Mouse (Mus musculus): ENCODE data around the gene Myo19. TPM values are rescaled to one million over a fixed set of nuclear protein-coding genes. Genes with fewer than 3 reads are reported as not detected.

Gene Myo19
- total and polyA plus RNA-seq, 2 experiments from 2014 or later, result 3.6 to 7.5 TPM

DNA sequence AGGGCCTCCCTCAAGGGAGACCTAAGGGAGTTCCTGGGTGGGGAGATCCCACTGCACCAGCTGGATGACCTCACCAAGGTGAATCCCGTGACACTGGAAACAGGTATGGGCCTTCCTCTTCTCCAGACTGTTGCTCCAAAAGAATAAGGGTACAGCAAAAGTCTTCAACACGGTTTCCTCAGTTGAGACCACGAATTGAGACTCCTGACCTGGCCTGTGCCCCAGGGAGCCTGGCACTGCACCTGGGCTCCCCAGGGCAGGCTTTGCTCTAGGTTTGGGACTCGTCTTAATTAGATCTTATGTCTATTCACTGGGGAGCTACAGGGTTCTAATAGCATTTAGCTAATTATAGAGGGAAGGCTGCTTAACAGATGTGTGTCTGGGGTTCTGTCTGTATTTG is 5.3 kb downstream of the Myo19 start:
- DNase-seq (no peak), ATAC-seq (no peak)
- Histone ChIP-seq H3K9me3 (ENCODE audit: low read length) (no peaks in the 10 kb centered on the region), H3K4me2 (ENCODE audit: low read depth) (no peak overlapping the region), H3K4me3 (ENCODE audit: low read depth, low read length) (no peak overlapping the region), H3K36me3 (ENCODE audit: insufficient read depth) (peaks cover 41% of the 10 kb centered on the region), H3K27me3 (ENCODE audit: insufficient read depth, low read length) (no peaks in the 10 kb centered on the region), H3K27ac (ENCODE audit: low read depth, low read length) (no peak overlapping the region), H3K9ac (no peak overlapping the region), H3K4me1 (ENCODE audit: insufficient read depth) (peaks cover 5% of the 10 kb centered on the region; the same call in 1 of the 2 replicates)
- TF ChIP-seq CTCF (IDR thresholded peaks at IDR 0.05; ENCODE audit: low read depth), result no peak
- 78% methylated on average over 4 of the region's 4 CpGs for WGBS

DNA sequence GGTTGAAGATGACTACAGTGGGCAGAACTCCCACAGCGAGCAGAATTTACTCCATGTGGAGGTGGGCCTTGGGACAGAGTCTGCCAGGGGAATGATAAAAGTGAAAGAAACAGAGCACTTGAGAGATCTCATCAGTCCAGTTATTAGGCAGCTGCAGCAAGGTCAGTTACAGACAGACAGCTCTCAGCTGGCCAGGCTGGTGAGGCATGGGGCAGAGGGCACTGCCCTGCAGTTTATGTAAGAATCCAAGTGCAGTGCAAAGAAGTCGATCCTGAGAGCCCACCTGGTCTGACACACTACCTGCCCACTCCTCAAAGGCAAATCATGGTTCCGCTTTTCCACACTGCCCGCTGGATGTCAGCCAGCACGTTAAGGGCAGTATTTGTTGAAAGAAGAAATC is 6.3 kb downstream of the Myo19 start:
- 95% methylated on average over 5 of the region's 5 CpGs for WGBS
- no peak for ATAC-seq
- no peak for DNase-seq
- TF ChIP-seq CTCF (IDR thresholded peaks at IDR 0.05; ENCODE audit: low read depth), result no peak
- H3K4me2 ChIP-seq (ENCODE audit: low read depth), result no peak overlapping the region
- no peak overlapping the region for H3K4me3 ChIP-seq (ENCODE audit: low read depth, low read length)
- H3K27me3 ChIP-seq (ENCODE audit: insufficient read depth, low read length), result no peaks in the 10 kb centered on the region
- H3K27ac ChIP-seq (ENCODE audit: low read depth, low read length), result no peak overlapping the region
- H3K4me1 ChIP-seq (ENCODE audit: insufficient read depth), result no peaks in the 10 kb centered on the region
- H3K36me3 ChIP-seq (ENCODE audit: insufficient read depth), result peaks cover 41% of the 10 kb centered on the region
- H3K9ac ChIP-seq, result no peak overlapping the region
- H3K9me3 ChIP-seq (ENCODE audit: low read length), result no peaks in the 10 kb centered on the region

- peaks cover 41% of the 10 kb centered on the region for H3K36me3 ChIP-seq (ENCODE audit: insufficient read depth)
Observed at GRCm38 (mm10) chr11:84886767-84887511, 7.0 kb downstream of the Myo19 start.

GRCm38 (mm10) chr11:84888025-84888424 is 8.1 kb downstream of the Myo19 start:
- TF ChIP-seq CTCF (IDR thresholded peaks at IDR 0.05; ENCODE audit: low read depth), result no peak
- Histone ChIP-seq H3K27me3 (ENCODE audit: insufficient read depth, low read length) (no peaks in the 10 kb centered on the region), H3K36me3 (ENCODE audit: insufficient read depth) (peaks cover 44% of the 10 kb centered on the region), H3K27ac (ENCODE audit: low read depth, low read length) (no peak overlapping the region), H3K9me3 (ENCODE audit: low read length) (no peaks in the 10 kb centered on the region), H3K4me2 (ENCODE audit: low read depth) (no peak overlapping the region), H3K9ac (no peak overlapping the region), H3K4me1 (ENCODE audit: insufficient read depth) (no peaks in the 10 kb centered on the region), H3K4me3 (ENCODE audit: low read depth, low read length) (no peak overlapping the region)
- DNase-seq (no peak), ATAC-seq (no peak)
- WGBS, result 98% methylated on average over 8 of the region's 8 CpGs

More at GRCm38 (mm10) chr11:84886767-84887511, 7.0 kb downstream of the Myo19 start:
- Histone ChIP-seq H3K27ac (ENCODE audit: low read depth, low read length) (no peak overlapping the region), H3K4me3 (ENCODE audit: low read depth, low read length) (no peak overlapping the region), H3K4me2 (ENCODE audit: low read depth) (no peak overlapping the region), H3K4me1 (ENCODE audit: insufficient read depth) (no peaks in the 10 kb centered on the region), H3K9ac (no peak overlapping the region), H3K27me3 (ENCODE audit: insufficient read depth, low read length) (no peaks in the 10 kb centered on the region), H3K9me3 (ENCODE audit: low read length) (no peaks in the 10 kb centered on the region)
- no peak for TF ChIP-seq CTCF (IDR thresholded peaks at IDR 0.05; ENCODE audit: low read depth)
- DNase-seq (no peak), ATAC-seq (no peak)
- WGBS, result 91% methylated on average over 11 of the region's 11 CpGs

DNA sequence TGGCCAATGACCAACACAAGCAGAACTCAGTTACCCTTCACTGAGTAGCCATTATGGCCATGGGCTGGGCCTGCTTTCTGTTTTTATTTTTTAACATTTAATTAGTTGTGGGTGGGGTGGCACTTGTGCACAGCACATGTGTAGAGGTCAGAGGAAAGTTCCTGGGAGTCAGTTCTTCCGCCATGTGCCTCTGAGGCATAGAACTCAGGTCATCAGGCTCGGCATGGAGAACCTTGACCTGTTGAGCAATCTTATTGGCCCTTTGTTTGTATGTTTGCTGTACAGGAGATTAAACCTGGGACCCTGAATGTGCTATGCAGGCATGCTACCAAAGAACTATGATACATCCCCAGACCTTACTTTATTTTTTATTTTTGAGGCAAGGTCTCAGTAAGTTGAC is 9.5 kb downstream of the Myo19 start:
- WGBS, result 94% methylated on average over 2 of the region's 2 CpGs

GRCm38 (mm10) chr11:84891705-84892104 is 11.8 kb downstream of the Myo19 start:
- Histone ChIP-seq H3K27ac (ENCODE audit: low read depth, low read length) (no peak overlapping the region), H3K4me2 (ENCODE audit: low read depth) (no peak overlapping the region), H3K4me3 (ENCODE audit: low read depth, low read length) (no peak overlapping the region), H3K27me3 (ENCODE audit: insufficient read depth, low read length) (no peaks in the 10 kb centered on the region), H3K9ac (no peak overlapping the region), H3K36me3 (ENCODE audit: insufficient read depth) (peaks cover 42% of the 10 kb centered on the region), H3K4me1 (ENCODE audit: insufficient read depth) (no peaks in the 10 kb centered on the region), H3K9me3 (ENCODE audit: low read length) (no peaks in the 10 kb centered on the region)
- WGBS, result 91% methylated on average over 7 of the region's 7 CpGs
- no peak for ATAC-seq
- TF ChIP-seq CTCF (IDR thresholded peaks at IDR 0.05; ENCODE audit: low read depth), result no peak
- DNase-seq, result no peak

More for the DNA sequence above, 9.5 kb downstream of the Myo19 start:
- TF ChIP-seq CTCF (IDR thresholded peaks at IDR 0.05; ENCODE audit: low read depth), result no peak
- Histone ChIP-seq H3K36me3 (ENCODE audit: insufficient read depth) (peaks cover 40% of the 10 kb centered on the region), H3K4me3 (ENCODE audit: low read depth, low read length) (no peak overlapping the region), H3K4me1 (ENCODE audit: insufficient read depth) (no peaks in the 10 kb centered on the region), H3K27ac (ENCODE audit: low read depth, low read length) (no peak overlapping the region), H3K27me3 (ENCODE audit: insufficient read depth, low read length) (no peaks in the 10 kb centered on the region), H3K9ac (no peak overlapping the region), H3K9me3 (ENCODE audit: low read length) (no peaks in the 10 kb centered on the region), H3K4me2 (ENCODE audit: low read depth) (no peak overlapping the region)
- no peak for DNase-seq
- no peak for ATAC-seq

- 89% methylated on average over 15 of the region's 15 CpGs for WGBS
- no peak for TF ChIP-seq CTCF (IDR thresholded peaks at IDR 0.05; ENCODE audit: low read depth)
- Histone ChIP-seq H3K4me3 (ENCODE audit: low read depth, low read length) (no peak overlapping the region), H3K9ac (no peak overlapping the region), H3K4me2 (ENCODE audit: low read depth) (no peak overlapping the region), H3K27ac (ENCODE audit: low read depth, low read length) (no peak overlapping the region), H3K27me3 (ENCODE audit: insufficient read depth, low read length) (no peaks in the 10 kb centered on the region), H3K4me1 (ENCODE audit: insufficient read depth) (no peaks in the 10 kb centered on the region), H3K9me3 (ENCODE audit: low read length) (no peaks in the 10 kb centered on the region), H3K36me3 (ENCODE audit: insufficient read depth) (peaks cover 42% of the 10 kb centered on the region)
- DNase-seq (no peak), ATAC-seq (no peak)
Observed at GRCm38 (mm10) chr11:84893113-84893512, 13.2 kb downstream of the Myo19 start.

Data from forebrain, postnatal 0 days (tissue).